Mouse (Mus musculus): Measurements from ENCODE around the gene Ip6k2. TPM values are rescaled to one million over a fixed set of nuclear protein-coding genes. Genes with fewer than 3 reads are reported as not detected.
A peak's percentile ranks its signal among the peaks of the same experiment; 100 is the strongest.

Gene Ip6k2
- polyA plus RNA-seq, 1 experiment from 2014 or later, result 121 TPM

GRCm38 (mm10) chr9:108754423-108754822 is 29.2 kb upstream of the Ip6k2 start:
- Histone ChIP-seq H3K9me3 (replicated peaks) (no peaks in the 10 kb centered on the region), H3K36me3 (no peaks in the 10 kb centered on the region), H3K4me1 (no peaks in the 10 kb centered on the region), H3K27me3 (ENCODE audit: low read depth, poor library complexity, severe bottlenecking) (no peaks in the 10 kb centered on the region), H3K27ac (no peak overlapping the region), H3K4me3 (no peak overlapping the region)
- no peak for DNase-seq (ENCODE audit: low spot score)
- WGBS, result 93% methylated on average over 5 of the region's 5 CpGs

- Histone ChIP-seq H3K27ac (no peak overlapping the region), H3K9me3 (replicated peaks) (no peaks in the 10 kb centered on the region), H3K4me3 (no peak overlapping the region), H3K4me1 (no peaks in the 10 kb centered on the region), H3K27me3 (ENCODE audit: low read depth, poor library complexity, severe bottlenecking) (no peaks in the 10 kb centered on the region), H3K36me3 (no peaks in the 10 kb centered on the region)
- DNase-seq (ENCODE audit: low spot score), result no peak
- WGBS, result 78% methylated on average over 6 of the region's 6 CpGs
Measured at GRCm38 (mm10) chr9:108757406-108757805, 26.2 kb upstream of the Ip6k2 start.

GRCm38 (mm10) chr9:108759121-108759520 is 24.5 kb upstream of the Ip6k2 start:
- H3K27me3 ChIP-seq (ENCODE audit: low read depth, poor library complexity, severe bottlenecking), result no peaks in the 10 kb centered on the region
- no peaks in the 10 kb centered on the region for H3K4me1 ChIP-seq
- H3K4me3 ChIP-seq, result no peak overlapping the region
- no peak overlapping the region for H3K27ac ChIP-seq
- WGBS, result 96% methylated on average over 20 of the region's 20 CpGs
- no peaks in the 10 kb centered on the region for H3K9me3 ChIP-seq (replicated peaks)
- no peak for DNase-seq (ENCODE audit: low spot score)
- no peaks in the 10 kb centered on the region for H3K36me3 ChIP-seq

DNA sequence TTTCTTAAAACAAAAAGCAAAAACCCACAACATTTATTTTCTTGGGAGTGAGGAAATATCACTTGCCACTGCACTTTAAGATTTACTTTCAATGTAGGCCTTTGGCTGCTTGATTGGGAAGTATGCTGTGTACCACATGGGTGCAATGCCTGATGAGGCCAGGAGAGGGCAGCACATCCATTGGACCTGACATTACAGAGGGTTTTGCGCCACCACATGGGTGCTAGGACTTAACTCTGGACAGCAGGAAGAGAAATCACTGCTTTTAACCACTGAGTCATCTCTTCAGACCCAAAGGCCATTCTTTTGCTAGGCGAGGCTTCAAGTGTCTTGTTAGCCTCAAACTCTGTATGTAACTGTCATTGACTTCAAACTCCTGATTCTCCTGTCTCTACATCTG is 23.8 kb upstream of the Ip6k2 start:
- no peaks in the 10 kb centered on the region for H3K4me1 ChIP-seq
- no peak overlapping the region for H3K4me3 ChIP-seq
- no peaks in the 10 kb centered on the region for H3K36me3 ChIP-seq
- no peak overlapping the region for H3K27ac ChIP-seq
- H3K9me3 ChIP-seq (replicated peaks), result no peaks in the 10 kb centered on the region
- WGBS, result 43% methylated on average over 2 of the region's 2 CpGs
- no peaks in the 10 kb centered on the region for H3K27me3 ChIP-seq (ENCODE audit: low read depth, poor library complexity, severe bottlenecking)
- DNase-seq (ENCODE audit: low spot score), result peak; percentile 45

GRCm38 (mm10) chr9:108761561-108761960 is 22.0 kb upstream of the Ip6k2 start:
- no peak overlapping the region for H3K4me3 ChIP-seq
- H3K4me1 ChIP-seq, result no peaks in the 10 kb centered on the region
- no peaks in the 10 kb centered on the region for H3K9me3 ChIP-seq (replicated peaks)
- H3K36me3 ChIP-seq, result no peaks in the 10 kb centered on the region
- no peaks in the 10 kb centered on the region for H3K27me3 ChIP-seq (ENCODE audit: low read depth, poor library complexity, severe bottlenecking)
- no peak for DNase-seq (ENCODE audit: low spot score)
- no peak overlapping the region for H3K27ac ChIP-seq

DNA sequence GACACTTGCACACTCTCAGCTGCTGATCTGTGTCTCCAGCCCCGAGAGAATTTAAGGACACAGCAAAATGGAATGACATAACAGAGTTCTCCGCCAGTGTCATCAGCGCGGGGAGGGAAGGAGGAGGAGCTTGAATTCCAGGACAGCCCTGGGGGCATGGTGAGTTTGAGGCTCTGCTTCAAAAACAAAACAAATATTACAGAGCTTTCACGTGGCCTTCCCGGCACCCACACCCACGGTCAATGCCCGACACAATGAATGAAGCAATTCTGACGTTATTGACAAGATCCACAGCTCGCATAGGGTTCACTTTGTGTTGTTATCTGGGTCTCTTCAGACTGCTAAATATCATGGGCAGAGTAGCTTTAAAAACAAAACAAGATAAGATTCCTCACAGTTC is 18.6 kb upstream of the Ip6k2 start:
- no peak for DNase-seq (ENCODE audit: low spot score)
- no peaks in the 10 kb centered on the region for H3K9me3 ChIP-seq (replicated peaks)
- H3K4me1 ChIP-seq, result no peaks in the 10 kb centered on the region
- no peaks in the 10 kb centered on the region for H3K27me3 ChIP-seq (ENCODE audit: low read depth, poor library complexity, severe bottlenecking)
- H3K27ac ChIP-seq, result no peak overlapping the region
- H3K36me3 ChIP-seq, result no peaks in the 10 kb centered on the region
- H3K4me3 ChIP-seq, result no peak overlapping the region
- 81% methylated on average over 10 of the region's 10 CpGs for WGBS

DNA sequence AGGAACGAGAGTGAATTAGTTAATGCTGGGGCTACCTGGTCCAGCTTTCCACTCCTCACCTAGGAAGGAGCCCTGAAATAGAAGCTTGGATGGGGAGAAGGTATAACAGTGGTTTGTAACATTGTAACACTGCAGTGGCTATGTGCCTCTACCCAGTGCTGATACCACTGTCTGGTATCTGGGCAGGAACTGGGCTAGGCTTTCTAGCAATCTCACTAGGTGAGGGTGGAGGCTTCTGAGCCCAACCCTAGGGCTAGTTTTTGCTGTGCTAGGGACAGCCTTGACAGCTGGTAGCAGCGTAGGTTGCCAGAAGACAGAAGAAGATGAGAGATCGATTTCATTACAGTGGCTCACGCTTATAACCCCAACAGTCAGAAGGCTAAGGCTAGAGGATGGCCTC is 7.0 kb upstream of the Ip6k2 start:
- no peaks in the 10 kb centered on the region for H3K4me1 ChIP-seq
- H3K36me3 ChIP-seq, result no peaks in the 10 kb centered on the region
- no peak overlapping the region for H3K4me3 ChIP-seq
- no peaks in the 10 kb centered on the region for H3K27me3 ChIP-seq (ENCODE audit: low read depth, poor library complexity, severe bottlenecking)
- WGBS, result 86% methylated on average over 4 of the region's 4 CpGs
- H3K9me3 ChIP-seq (replicated peaks), result no peaks in the 10 kb centered on the region
- no peak for DNase-seq (ENCODE audit: low spot score)
- no peak overlapping the region for H3K27ac ChIP-seq

DNA sequence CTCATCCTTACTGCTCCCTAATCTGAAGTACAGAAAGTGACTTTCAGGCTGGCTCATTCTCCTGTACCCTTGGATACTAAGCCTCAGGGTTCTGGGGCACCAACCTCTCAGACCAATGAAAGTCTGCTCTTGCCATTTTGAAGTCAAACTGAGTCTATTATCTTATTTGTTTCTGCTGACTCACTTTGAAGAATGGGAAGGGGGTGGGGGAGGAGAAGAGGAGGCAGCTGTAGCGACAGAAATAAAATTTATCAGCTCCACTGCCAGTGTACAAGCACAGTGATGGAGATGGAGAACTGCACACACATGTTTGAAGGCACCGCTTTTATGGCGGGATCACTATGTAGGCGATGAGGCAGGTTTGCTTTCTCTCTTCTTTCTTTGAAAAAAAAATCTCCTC is 6.3 kb upstream of the Ip6k2 start:
- Histone ChIP-seq H3K36me3 (no peaks in the 10 kb centered on the region), H3K9me3 (replicated peaks) (no peaks in the 10 kb centered on the region), H3K4me1 (0 out of 2 replicates have a peak, but pooled peaks cover 4% of the 10 kb centered on the region), H3K27ac (no peak overlapping the region), H3K27me3 (ENCODE audit: low read depth, poor library complexity, severe bottlenecking) (no peaks in the 10 kb centered on the region), H3K4me3 (no peak overlapping the region)
- DNase-seq (ENCODE audit: low spot score), result no peak
- WGBS, result 88% methylated on average over 4 of the region's 4 CpGs

GRCm38 (mm10) chr9:108780959-108781358 is 2.6 kb upstream of the Ip6k2 start:
- peaks cover 28% of the 10 kb centered on the region for H3K4me1 ChIP-seq
- 80% methylated on average over 5 of the region's 5 CpGs for WGBS
- H3K27me3 ChIP-seq (ENCODE audit: low read depth, poor library complexity, severe bottlenecking), result no peaks in the 10 kb centered on the region

DNA sequence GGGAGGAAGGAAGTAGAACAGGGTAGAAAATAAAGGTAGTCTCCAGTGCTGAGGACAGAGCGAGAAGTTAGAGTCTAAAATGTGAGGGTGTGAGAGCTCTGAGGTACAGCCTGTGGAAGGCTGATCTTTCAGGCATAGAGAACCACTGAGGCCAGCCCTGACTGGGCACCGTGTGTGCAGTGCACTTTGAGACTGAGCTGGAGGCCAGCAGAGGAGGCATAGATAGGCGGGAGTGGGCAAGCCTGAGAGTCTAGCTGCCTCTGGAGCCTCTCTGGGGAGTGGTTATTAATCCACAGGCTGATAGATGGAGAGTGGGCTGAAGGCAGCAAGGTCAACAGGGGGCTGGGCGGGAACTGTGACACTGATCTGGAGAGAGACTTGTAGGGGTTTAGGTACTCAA is 1.7 kb upstream of the Ip6k2 start:
- H3K27me3 ChIP-seq (ENCODE audit: low read depth, poor library complexity, severe bottlenecking), result no peaks in the 10 kb centered on the region
- peaks cover 33% of the 10 kb centered on the region for H3K4me1 ChIP-seq
- H3K27ac ChIP-seq, result no peak overlapping the region
- no peak for DNase-seq (ENCODE audit: low spot score)
- 69% methylated on average over 4 of the region's 4 CpGs for WGBS
- peaks cover 11% of the 10 kb centered on the region for H3K36me3 ChIP-seq
- no peaks in the 10 kb centered on the region for H3K9me3 ChIP-seq (replicated peaks)
- H3K4me3 ChIP-seq, result no peak overlapping the region

More at GRCm38 (mm10) chr9:108780959-108781358, 2.6 kb upstream of the Ip6k2 start:
- Histone ChIP-seq H3K27ac (no peak overlapping the region), H3K36me3 (peaks cover 2% of the 10 kb centered on the region), H3K9me3 (replicated peaks) (no peaks in the 10 kb centered on the region), H3K4me3 (no peak overlapping the region)
- DNase-seq (ENCODE audit: low spot score), result no peak

- DNase-seq (ENCODE audit: low spot score), result no peak
- H3K9me3 ChIP-seq (replicated peaks), result no peaks in the 10 kb centered on the region
- peak overlapping the region; percentile 99 for H3K27ac ChIP-seq
- H3K27me3 ChIP-seq (ENCODE audit: low read depth, poor library complexity, severe bottlenecking), result no peaks in the 10 kb centered on the region
- 34% methylated on average over 9 of the region's 9 CpGs for WGBS
- H3K36me3 ChIP-seq, result peaks cover 21% of the 10 kb centered on the region
- peak overlapping the region; percentile 96 for H3K4me3 ChIP-seq
- peaks cover 38% of the 10 kb centered on the region for H3K4me1 ChIP-seq
Measured at GRCm38 (mm10) chr9:108782836-108783547, 604 bp upstream of the Ip6k2 start.

- H3K36me3 ChIP-seq, result peaks cover 42% of the 10 kb centered on the region
- DNase-seq (ENCODE audit: low spot score), result no peak
- no peaks in the 10 kb centered on the region for H3K9me3 ChIP-seq (replicated peaks)
- peak overlapping the region; percentile 96 for H3K4me3 ChIP-seq
- peaks cover 45% of the 10 kb centered on the region for H3K4me1 ChIP-seq
- no peaks in the 10 kb centered on the region for H3K27me3 ChIP-seq (ENCODE audit: low read depth, poor library complexity, severe bottlenecking)
- peak overlapping the region; percentile 19; the same call in 1 of the 2 replicates for H3K27ac ChIP-seq
Measured at GRCm38 (mm10) chr9:108785416-108785815, 1.8 kb downstream of the Ip6k2 start.

- DNase-seq (ENCODE audit: low spot score), result no peak
- Histone ChIP-seq H3K4me1 (peaks cover 45% of the 10 kb centered on the region), H3K36me3 (peaks cover 42% of the 10 kb centered on the region), H3K9me3 (replicated peaks) (no peaks in the 10 kb centered on the region), H3K27ac (no peak overlapping the region), H3K4me3 (no peak overlapping the region), H3K27me3 (ENCODE audit: low read depth, poor library complexity, severe bottlenecking) (no peaks in the 10 kb centered on the region)
- WGBS, result 96% methylated on average over 1 of the region's 1 CpGs
Measured at GRCm38 (mm10) chr9:108786494-108786893, 2.9 kb downstream of the Ip6k2 start.

- Histone ChIP-seq H3K4me1 (peaks cover 43% of the 10 kb centered on the region), H3K9me3 (replicated peaks) (no peaks in the 10 kb centered on the region), H3K27ac (no peak overlapping the region), H3K4me3 (no peak overlapping the region), H3K27me3 (ENCODE audit: low read depth, poor library complexity, severe bottlenecking) (no peaks in the 10 kb centered on the region), H3K36me3 (peaks cover 46% of the 10 kb centered on the region)
- DNase-seq (ENCODE audit: low spot score), result no peak
- WGBS, result 91% methylated on average over 2 of the region's 2 CpGs
Measured at GRCm38 (mm10) chr9:108787080-108787479, 3.5 kb downstream of the Ip6k2 start.

Data from limb, embryonic 10.5 days (tissue).